Mouse (Mus musculus) G1E (cell line): ENCODE data around the gene Mob2.

Experiments
- CTCF ChIP-seq: IDR thresholded peaks from 2 replicates; pipeline ENCODE4 v1.5.1; 2012; ENCODE audit warnings: low read depth, low read length, inconsistent platforms, mixed read lengths
- GATA1 ChIP-seq: IDR thresholded peaks from 2 replicates; pipeline ENCODE4 v1.6.1; 2012; ENCODE audit warnings: borderline replicate concordance, low read length, inconsistent platforms, mixed read lengths
- TAL1 ChIP-seq: conservative IDR thresholded peaks from 2 replicates; pipeline ENCODE4 v1.6.1; 2012; ENCODE audit warnings: low read depth, low read length, inconsistent platforms, mixed read lengths

DNA sequence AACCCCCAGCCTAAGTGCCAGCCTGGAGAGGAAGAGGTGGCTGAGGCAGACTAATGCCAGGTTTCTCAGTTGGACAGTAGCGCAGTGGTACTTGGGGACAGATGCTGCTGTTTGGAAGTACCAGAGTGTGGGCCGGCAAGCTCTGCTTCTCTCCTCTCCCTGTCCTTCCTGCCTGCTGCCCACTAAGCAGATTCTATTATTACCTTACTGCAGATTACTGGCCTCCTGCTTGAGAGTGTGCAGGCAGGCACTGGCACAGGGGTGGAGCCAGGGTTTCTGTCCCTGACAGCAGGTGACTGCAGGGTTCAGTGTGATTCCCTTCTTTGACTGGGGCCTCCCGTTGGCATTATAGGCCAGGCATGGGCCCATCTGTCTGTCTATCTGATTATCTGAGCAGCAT is 99.4 kb downstream of the Mob2 start:
- TF ChIP-seq CTCF (no peak), TAL1 (no peak), GATA1 (no peak)
